Mouse (Mus musculus) neural tube, embryonic 11.5 days (tissue): Measurements from ENCODE around the gene Tefm. TPM values are rescaled to one million over a fixed set of nuclear protein-coding genes. Genes with fewer than 3 reads are reported as not detected.

Source experiments
- ATAC-seq: fragments of 200-750 bp; cut with Nextera tagmentation; 2 replicates; pipeline ENCODE4 v1.8.0; 2017; ENCODE audit warnings: moderate number of reproducible peaks, mild to moderate bottlenecking, moderate TSS enrichment, moderate library complexity; ENCODE audit not compliant: insufficient read depth, low FRiP score, low TSS enrichment
- DNase-seq: peaks from one replicate; pipeline ENCODE4 v3.0.0-alpha.2; 2015; ENCODE audit warnings: low spot score
- H3K27ac ChIP-seq: fragments of 300-500 bp; sonication (generic); 2 replicates; pipeline ENCODE4 v1.5.1; 2014; ENCODE audit warnings: low read depth, mild to moderate bottlenecking, low read length
- H3K27me3 ChIP-seq: fragments of 300-500 bp; sonication (generic); 2 replicates; pipeline ENCODE4 v1.6.1; 2014; ENCODE audit warnings: mild to moderate bottlenecking, low read length, mixed read lengths; ENCODE audit not compliant: control insufficient read depth, insufficient read depth
- H3K36me3 ChIP-seq: fragments of 300-500 bp; sonication (generic); 2 replicates; pipeline ENCODE4 v1.6.1; 2014; ENCODE audit warnings: mild to moderate bottlenecking, low read length, moderate library complexity, mixed read lengths; ENCODE audit not compliant: control insufficient read depth, insufficient read depth
- H3K4me1 ChIP-seq: fragments of 300-500 bp; sonication (generic); 2 replicates; pipeline ENCODE4 v1.6.1; 2014; ENCODE audit warnings: low read length, mixed read lengths; ENCODE audit not compliant: control insufficient read depth, insufficient read depth
- H3K4me2 ChIP-seq: fragments of 300-500 bp; sonication (generic); 2 replicates; pipeline ENCODE4 v1.6.1; 2014; ENCODE audit warnings: low read depth, mild to moderate bottlenecking, moderate library complexity
- H3K4me3 ChIP-seq: fragments of 300-500 bp; sonication (generic); 2 replicates; pipeline ENCODE4 v1.5.1; 2014; ENCODE audit warnings: low read depth, low read length
- H3K9ac ChIP-seq: fragments of 300-500 bp; sonication (generic); 2 replicates; pipeline ENCODE4 v1.6.1; 2014; ENCODE audit warnings: mild to moderate bottlenecking, low read length
- H3K9me3 ChIP-seq: fragments of 300-500 bp; sonication (generic); 2 replicates; pipeline ENCODE4 v1.6.1; 2016; ENCODE audit warnings: low read length; ENCODE audit not compliant: control insufficient read depth
- WGBS: fragments of 180-500 bp; shearing (Covaris S2); extraction: QIAGEN DNeasy Blood & Tissue Kit; methylation state at CpG from one replicate; pipeline ENCODE4 v1.1.7; 2014; 5-methylcytosine and 5-hydroxymethylcytosine counted together
- polyA plus RNA-seq: library from polyadenylated mRNA; unstranded; fragments of >200 nt; fragmentation: Nextera tagmentation; extraction: Ambion mirVana; gene quantifications from 2 replicates; pipeline ENCODE4 v1.2.1, GENCODE M21; 2014

Tefm gene
- polyA plus RNA-seq, 1 experiment from 2014 or later: 28.5 TPM

GRCm38 (mm10) chr11:80090555-80091164, 51.3 kb downstream of the Tefm start:
- H3K36me3 ChIP-seq: no peaks in the 10 kb centered on the region
- DNase-seq: no peak
- no peaks in the 10 kb centered on the region for H3K27me3 ChIP-seq
- H3K4me3 ChIP-seq: peak overlapping the region; percentile 100
- no peak overlapping the region for H3K9ac ChIP-seq
- 56% methylated on average over 3 of the region's 3 CpGs for WGBS
- no peaks in the 10 kb centered on the region for H3K9me3 ChIP-seq
- no peak overlapping the region for H3K27ac ChIP-seq
- no peaks in the 10 kb centered on the region for H3K4me1 ChIP-seq
- ATAC-seq: no peak
- peak overlapping the region; percentile 84 for H3K4me2 ChIP-seq

- H3K27ac ChIP-seq: 0 out of 2 replicates have a peak overlapping the region, but pooled peaks have one; percentile 42
- H3K36me3 ChIP-seq: no peaks in the 10 kb centered on the region
- ATAC-seq (no peak), DNase-seq (no peak)
- under 1% methylated on average over 14 of the region's 14 CpGs for WGBS
- peak overlapping the region; percentile 84 for H3K4me2 ChIP-seq
- no peaks in the 10 kb centered on the region for H3K4me1 ChIP-seq
- peak overlapping the region; percentile 100 for H3K4me3 ChIP-seq
- no peaks in the 10 kb centered on the region for H3K27me3 ChIP-seq
- no peaks in the 10 kb centered on the region for H3K9me3 ChIP-seq
- peak overlapping the region; percentile 95 for H3K9ac ChIP-seq
Measured at GRCm38 (mm10) chr11:80089817-80090214, 52.2 kb downstream of the Tefm start.

- Histone ChIP-seq H3K27me3 (no peaks in the 10 kb centered on the region), H3K9me3 (no peaks in the 10 kb centered on the region), H3K36me3 (no peaks in the 10 kb centered on the region), H3K4me1 (no peaks in the 10 kb centered on the region), H3K27ac (peak within 1 kb of the TSS; percentile 42; the same call in 1 of the 2 replicates), H3K4me3 (peak within 1 kb of the TSS; percentile 100), H3K4me2 (peak within 1 kb of the TSS; percentile 84), H3K9ac (peak within 1 kb of the TSS; percentile 95)
- DNase-seq (peak; percentile 90), ATAC-seq (0 out of 2 replicates have a peak, but pooled peaks have one; percentile 38)
- 5% methylated on average over 57 of the region's 57 CpGs for WGBS
Measured at GRCm38 (mm10) chr11:80088917-80089816, 52.8 kb downstream of the Tefm start, which contains the start of gene Atad5. Gene Atad5 (plus strand): TSS chr11:80089400.

GRCm38 (mm10) chr11:80086844-80087243, 55.1 kb downstream of the Tefm start:
- no peak overlapping the region for H3K27ac ChIP-seq
- WGBS: 6% methylated on average over 4 of the region's 5 CpGs
- no peak overlapping the region for H3K4me2 ChIP-seq
- no peaks in the 10 kb centered on the region for H3K4me1 ChIP-seq
- H3K9ac ChIP-seq: no peak overlapping the region
- no peak overlapping the region for H3K4me3 ChIP-seq
- ATAC-seq: 0 out of 2 replicates have a peak, but pooled peaks have one; percentile 61
- H3K36me3 ChIP-seq: no peaks in the 10 kb centered on the region
- H3K9me3 ChIP-seq: no peaks in the 10 kb centered on the region
- no peaks in the 10 kb centered on the region for H3K27me3 ChIP-seq
- peak; percentile 80 for DNase-seq

Other genes with a start within 250 kb of the Tefm start
- gene Utp6, start 179.8 kb downstream of the Tefm start, polyA plus RNA-seq: 84.3 and 87.2 TPM in 2 replicates
- 21.3 TPM in 2 replicates for gene Suz12, start 149.1 kb downstream of the Tefm start, polyA plus RNA-seq
- gene Crlf3, start 61.2 kb downstream of the Tefm start, polyA plus RNA-seq: 34.6 and 39.2 TPM in 2 replicates
- 14.2 and 15.6 TPM in 2 replicates for gene Atad5, start 52.8 kb downstream of the Tefm start, polyA plus RNA-seq
- gene Adap2, start 11.9 kb upstream of the Tefm start, polyA plus RNA-seq: 0.84 and 1.5 TPM in 2 replicates
- 2.9 and 3.3 TPM in 2 replicates for gene Rnf135, start 41.7 kb upstream of the Tefm start, polyA plus RNA-seq
- gene Rhot1, start 66.8 kb upstream of the Tefm start, polyA plus RNA-seq: 70.6 and 75.8 TPM in 2 replicates
- gene Rhbdl3, start 158.7 kb upstream of the Tefm start, polyA plus RNA-seq: 33.5 and 42.7 TPM in 2 replicates
- gene 5730455P16Rik, start 235.9 kb upstream of the Tefm start, polyA plus RNA-seq: 23.1 and 26.2 TPM in 2 replicates
- 307 and 321 TPM in 2 replicates for gene Zfp207, start 241.1 kb upstream of the Tefm start, polyA plus RNA-seq